Mouse (Mus musculus) liver, embryonic 14.5 days (tissue): ENCODE data around the gene Pth1r. TPM values are rescaled to one million over a fixed set of nuclear protein-coding genes. Genes with fewer than 3 reads are reported as not detected.
A peak's percentile ranks its signal among the peaks of the same experiment; 100 is the strongest.

Experiments used
- ATAC-seq: fragments of 200-750 bp; cut with Nextera tagmentation; 2 replicates; pipeline ENCODE4 v1.8.0; 2017; ENCODE audit warnings: moderate number of reproducible peaks, mild to moderate bottlenecking, moderate library complexity; ENCODE audit not compliant: insufficient read depth
- DNase-seq, 3 experiments: peaks; one replicate each; pipeline ENCODE4 v3.0.0-alpha.2; 2012 to 2013; ENCODE audit warnings: low read depth in 3 of 3, low spot score in 3 of 3
- H3K27ac ChIP-seq: fragments of 300-500 bp; sonication (generic); 2 replicates; pipeline ENCODE4 v1.5.1; 2014; ENCODE audit warnings: moderate library complexity, mild to moderate bottlenecking, control low read depth, inconsistent platforms
- H3K27me3 ChIP-seq: fragments of 300-500 bp; sonication (generic); 2 replicates; pipeline ENCODE4 v1.6.1; 2014; ENCODE audit warnings: mild to moderate bottlenecking, low read length, moderate library complexity; ENCODE audit not compliant: control insufficient read depth, insufficient read depth
- H3K36me3 ChIP-seq: fragments of 300-500 bp; sonication (generic); replicated peaks from 2 replicates; pipeline ENCODE4 v1.6.1; 2014; ENCODE audit warnings: low read depth; ENCODE audit not compliant: control insufficient read depth, insufficient read depth
- H3K4me1 ChIP-seq, 2 experiments: fragments of 200-500 bp in 1 of 2; fragments of 300-500 bp in 1 of 2; sonication (generic) in 1 of 2; replicated peaks; 2 replicates each; pipeline ENCODE4 v1.6.1; 2012 to 2014; ENCODE audit warnings: antibody characterized with exemption in 1 of 2, inconsistent platforms in 1 of 2, low read length in 1 of 2; ENCODE audit not compliant: control insufficient read depth in 2 of 2, insufficient read depth in 2 of 2
- H3K4me2 ChIP-seq: fragments of 300-500 bp; sonication (generic); 2 replicates; pipeline ENCODE4 v1.6.1; 2014; ENCODE audit warnings: low read depth, mild to moderate bottlenecking, control low read depth, moderate library complexity
- H3K4me3 ChIP-seq, 2 experiments: fragments of 200-500 bp in 1 of 2; fragments of 300-500 bp in 1 of 2; sonication (generic) in 1 of 2; 2 replicates each; pipeline ENCODE4 v1.5.1; 2012 to 2014; ENCODE audit warnings: low read depth in 2 of 2, low read length in 2 of 2, mild to moderate bottlenecking in 2 of 2, control low read depth in 1 of 2, inconsistent platforms in 1 of 2, moderate library complexity in 1 of 2; ENCODE audit not compliant: insufficient read depth in 1 of 2
- H3K9ac ChIP-seq: fragments of 300-500 bp; sonication (generic); replicated peaks from 2 replicates; pipeline ENCODE4 v1.6.1; 2014; ENCODE audit warnings: mild to moderate bottlenecking, control low read depth, moderate library complexity
- H3K9me3 ChIP-seq: fragments of 300-500 bp; sonication (generic); 2 replicates; pipeline ENCODE4 v1.6.1; 2016; ENCODE audit warnings: low read length, mixed read lengths; ENCODE audit not compliant: control insufficient read depth
- CTCF ChIP-seq: IDR thresholded peaks from 2 replicates; pipeline ENCODE4 v1.5.1; 2016; ENCODE audit warnings: antibody characterized with exemption, low read depth, control low read depth
- EP300 ChIP-seq: IDR thresholded peaks from 2 replicates; pipeline ENCODE4 v1.6.1; 2016; ENCODE audit warnings: antibody characterized with exemption, low read depth
- WGBS: fragments of 180-500 bp; shearing (Covaris S2); extraction: QIAGEN DNeasy Blood & Tissue Kit; methylation state at CpG from one replicate; pipeline ENCODE4 v1.1.7; 2014; ENCODE audit not compliant: insufficient replicate concordance; 5-methylcytosine and 5-hydroxymethylcytosine counted together
- polyA plus RNA-seq, 2 experiments: library from polyadenylated mRNA; depleted of rRNA in 1 of 2; stranded (reverse) in 1 of 2; unstranded in 1 of 2; fragments of >200 nt; fragmentation: Nextera tagmentation in 1 of 2; extraction: Ambion mirVana in 1 of 2; gene quantifications; 2 replicates each; pipeline versions ENCODE4 v1.2.1 to v1.2.3; 2012 to 2014

Gene Pth1r
- polyA plus RNA-seq, 2 experiments, result 2.0 to 3.4 TPM

- no peak for TF ChIP-seq EP300
- TF ChIP-seq CTCF, result peak; percentile 86
- Histone ChIP-seq H3K4me2 (peak overlapping the region; percentile 71), H3K9me3 (no peaks in the 10 kb centered on the region), H3K9ac (no peak overlapping the region), H3K36me3 (no peaks in the 10 kb centered on the region), H3K27me3 (peaks cover 3% of the 10 kb centered on the region), H3K4me3 (peak overlapping the region; percentile 20 to 45), H3K4me1 (peaks cover 0 to 3% of the 10 kb centered on the region in 2 experiments; a peak in 1 of 4 replicates), H3K27ac (no peak overlapping the region)
- WGBS, result under 1% methylated on average over 42 of the region's 43 CpGs
- ATAC-seq, result peak; percentile 89
- peak; percentile 47 to 65 (median 48) for DNase-seq
Measured at GRCm38 (mm10) chr9:110781256-110781721, 34.3 kb upstream of the Pth1r start.

GRCm38 (mm10) chr9:110779242-110779913 is 32.4 kb upstream of the Pth1r start:
- Histone ChIP-seq H3K27me3 (peaks cover 3% of the 10 kb centered on the region), H3K4me1 (peaks cover 0 to 3% of the 10 kb centered on the region in 2 experiments; a peak in 1 of 4 replicates), H3K9ac (no peak overlapping the region), H3K4me2 (no peak overlapping the region), H3K36me3 (no peaks in the 10 kb centered on the region), H3K9me3 (no peaks in the 10 kb centered on the region), H3K27ac (no peak overlapping the region), H3K4me3 (no peak overlapping the region)
- 37% methylated on average over 5 of the region's 5 CpGs for WGBS
- ATAC-seq, result no peak
- TF ChIP-seq EP300 (no peak), CTCF (peak; percentile 47)
- DNase-seq, result no peak

DNA sequence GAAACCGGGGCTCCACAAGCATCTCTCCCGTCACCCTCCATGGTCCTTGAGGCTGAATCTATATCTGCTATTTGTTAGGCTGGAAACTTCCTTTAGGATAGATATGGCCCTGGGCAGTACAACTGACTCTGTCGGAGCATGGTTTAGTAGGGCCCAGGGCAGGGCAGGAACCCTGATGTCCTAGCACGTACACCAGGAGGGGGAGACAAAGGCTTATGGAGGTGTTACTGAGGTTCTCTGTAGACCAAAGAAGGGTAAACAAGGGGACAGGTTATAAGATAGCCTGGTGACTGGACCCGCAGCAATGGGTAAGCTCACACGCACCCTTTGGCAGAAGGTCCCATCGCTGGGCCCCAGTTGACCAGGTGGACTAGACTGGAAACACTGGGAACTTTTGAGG is 31.6 kb upstream of the Pth1r start:
- no peaks in the 10 kb centered on the region for H3K36me3 ChIP-seq
- peak; percentile 23; the same call in 1 of the 2 replicates for TF ChIP-seq CTCF
- TF ChIP-seq EP300, result no peak
- H3K4me3 ChIP-seq, result no peak overlapping the region
- no peak overlapping the region for H3K4me2 ChIP-seq
- H3K27me3 ChIP-seq, result peaks cover 3% of the 10 kb centered on the region
- 62% methylated on average over 7 of the region's 7 CpGs for WGBS
- DNase-seq (no peak), ATAC-seq (no peak)
- no peak overlapping the region for H3K27ac ChIP-seq
- H3K9ac ChIP-seq, result no peak overlapping the region
- H3K9me3 ChIP-seq, result no peaks in the 10 kb centered on the region
- H3K4me1 ChIP-seq, result peaks cover 0 to 3% of the 10 kb centered on the region in 2 experiments; a peak in 1 of 4 replicates

- TF ChIP-seq EP300 (no peak), CTCF (no peak)
- DNase-seq (no peak), ATAC-seq (no peak)
- peaks cover 0 to 3% of the 10 kb centered on the region in 2 experiments; a peak in 1 of 4 replicates for H3K4me1 ChIP-seq
- H3K27ac ChIP-seq, result no peak overlapping the region
- H3K4me3 ChIP-seq, result no peak overlapping the region
- H3K9me3 ChIP-seq, result no peaks in the 10 kb centered on the region
- WGBS, result 67% methylated on average over 1 of the region's 1 CpGs
- no peak overlapping the region for H3K4me2 ChIP-seq
- H3K36me3 ChIP-seq, result no peaks in the 10 kb centered on the region
- H3K9ac ChIP-seq, result no peak overlapping the region
- peaks cover 3% of the 10 kb centered on the region for H3K27me3 ChIP-seq
Measured at GRCm38 (mm10) chr9:110778100-110778499, 31.2 kb upstream of the Pth1r start.

DNA sequence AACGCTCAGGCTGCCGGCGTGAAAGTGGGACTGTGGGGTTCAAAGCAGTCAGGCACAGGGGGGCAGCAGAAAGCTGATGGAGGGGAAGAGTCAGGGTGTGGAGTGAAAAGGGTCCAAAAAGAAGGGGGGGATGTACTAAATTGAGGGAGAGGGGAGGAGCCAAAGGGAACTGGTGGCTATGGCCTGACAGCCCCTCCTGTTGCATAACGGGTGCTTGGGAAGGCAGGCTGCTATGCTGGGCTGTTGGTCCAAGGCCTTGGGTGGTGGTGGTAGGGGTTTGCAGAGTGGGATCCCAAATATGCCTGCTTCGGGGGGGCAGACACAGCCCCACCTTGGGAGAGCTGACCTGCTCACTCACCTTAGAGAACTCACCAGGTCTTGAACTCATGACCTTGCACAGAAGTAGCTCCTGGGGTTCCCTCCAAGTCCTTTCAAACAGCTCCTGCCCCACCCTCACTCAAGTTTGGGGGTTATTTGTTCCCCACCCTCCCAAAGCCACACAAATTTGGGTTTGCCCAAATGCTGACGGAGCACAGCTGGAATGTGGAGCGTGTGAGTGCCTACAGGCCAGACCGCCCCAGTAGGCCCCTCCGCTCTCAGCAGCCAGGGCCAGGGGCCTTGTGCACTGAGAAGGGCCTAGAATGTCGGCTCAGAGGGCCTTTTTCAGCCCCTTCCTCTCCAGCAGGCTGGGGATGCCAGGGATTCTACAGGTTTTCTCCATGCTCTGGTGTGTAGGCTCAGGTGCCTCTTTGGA is 28.5 kb upstream of the Pth1r start:
- Histone ChIP-seq H3K9ac (no peak overlapping the region), H3K27ac (no peak overlapping the region), H3K27me3 (peaks cover 1% of the 10 kb centered on the region), H3K4me2 (no peak overlapping the region), H3K4me1 (no peaks in the 10 kb centered on the region), H3K36me3 (no peaks in the 10 kb centered on the region), H3K9me3 (no peaks in the 10 kb centered on the region), H3K4me3 (no peak overlapping the region)
- TF ChIP-seq CTCF (no peak), EP300 (no peak)
- ATAC-seq (no peak), DNase-seq (no peak)
- 70% methylated on average over 10 of the region's 10 CpGs for WGBS
